Mouse (Mus musculus) testis, adult 2 months (tissue): Measurements from ENCODE around the gene Cib1. TPM values are rescaled to one million over a fixed set of nuclear protein-coding genes. Genes with fewer than 3 reads are reported as not detected.
A peak's percentile ranks its signal among the peaks of the same experiment; 100 is the strongest.

Experiments
- H3K27ac ChIP-seq: fragments of 200-500 bp; 2 replicates; pipeline ENCODE4 v1.5.1; 2012; ENCODE audit warnings: low read depth, low read length; ENCODE audit not compliant: control insufficient read depth, insufficient read depth
- H3K27me3 ChIP-seq: fragments of 200-500 bp; 2 replicates; pipeline ENCODE4 v1.6.1; 2012; ENCODE audit warnings: mild to moderate bottlenecking, low read length, moderate library complexity; ENCODE audit not compliant: control insufficient read depth, insufficient read depth
- H3K36me3 ChIP-seq: fragments of 200-500 bp; 2 replicates; pipeline ENCODE4 v1.6.1; 2012; ENCODE audit warnings: mild to moderate bottlenecking, low read length; ENCODE audit not compliant: control insufficient read depth, insufficient read depth
- H3K4me1 ChIP-seq: fragments of 200-500 bp; 2 replicates; pipeline ENCODE4 v1.6.1; 2012; ENCODE audit warnings: low read length; ENCODE audit not compliant: control insufficient read depth, insufficient read depth
- H3K4me3 ChIP-seq: fragments of 200-500 bp; 2 replicates; pipeline ENCODE4 v1.5.1; 2012; ENCODE audit warnings: low read depth, mild to moderate bottlenecking, low read length, moderate library complexity, mixed read lengths; ENCODE audit not compliant: control insufficient read depth
- CTCF ChIP-seq: fragments of 200-500 bp; IDR thresholded peaks from 2 replicates; pipeline ENCODE4 v1.5.1; 2012; ENCODE audit warnings: low read depth, mild to moderate bottlenecking, inconsistent platforms, low read length, moderate library complexity; ENCODE audit not compliant: control insufficient read depth, insufficient read depth, insufficient replicate concordance
- POLR2A ChIP-seq: fragments of 200-500 bp; IDR thresholded peaks from 2 replicates; pipeline ENCODE4 v1.6.1; 2012; ENCODE audit warnings: low read depth, mild to moderate bottlenecking, inconsistent platforms, low read length, moderate library complexity; ENCODE audit not compliant: control insufficient read depth
- polyA plus RNA-seq: library from polyadenylated mRNA; depleted of rRNA; stranded (reverse); fragments of >200 nt; gene quantifications from 2 replicates; pipeline ENCODE4 v1.2.3, GENCODE M21; 2012

Gene Cib1
- polyA plus RNA-seq, 1 experiment, result 411 TPM

- Histone ChIP-seq H3K27ac (peak within 1 kb of the TSS; percentile 93), H3K4me1 (peaks cover 17% of the 10 kb centered on the region), H3K4me3 (peak within 1 kb of the TSS; percentile 80), H3K36me3 (no peaks in the 10 kb centered on the region), H3K27me3 (no peaks in the 10 kb centered on the region)
- TF ChIP-seq CTCF (no peak), POLR2A (peak; percentile 64)
Observed at GRCm38 (mm10) chr7:80186531-80187296, 45.9 kb downstream of the Cib1 start, which contains the start of gene Sema4b. TSS of gene Sema4b (plus strand) at chr7:80186841.

- no peak for TF ChIP-seq CTCF
- Histone ChIP-seq H3K27ac (peak overlapping the region; percentile 93), H3K36me3 (no peaks in the 10 kb centered on the region), H3K27me3 (no peaks in the 10 kb centered on the region), H3K4me3 (peak overlapping the region; percentile 80), H3K4me1 (peaks cover 13% of the 10 kb centered on the region)
Observed at GRCm38 (mm10) chr7:80186021-80186420, 46.6 kb downstream of the Cib1 start.

GRCm38 (mm10) chr7:80184968-80185367 is 47.6 kb downstream of the Cib1 start:
- Histone ChIP-seq H3K27me3 (no peaks in the 10 kb centered on the region), H3K4me3 (no peak overlapping the region), H3K36me3 (no peaks in the 10 kb centered on the region), H3K27ac (peak overlapping the region; percentile 54), H3K4me1 (peaks cover 13% of the 10 kb centered on the region)
- TF ChIP-seq CTCF, result no peak
- no peak for TF ChIP-seq POLR2A

GRCm38 (mm10) chr7:80184551-80184950 is 48.1 kb downstream of the Cib1 start:
- Histone ChIP-seq H3K27me3 (no peaks in the 10 kb centered on the region), H3K4me1 (peaks cover 13% of the 10 kb centered on the region), H3K27ac (peak overlapping the region; percentile 54), H3K4me3 (no peak overlapping the region), H3K36me3 (no peaks in the 10 kb centered on the region)
- TF ChIP-seq POLR2A (no peak), CTCF (no peak)

- H3K4me1 ChIP-seq, result peaks cover 13% of the 10 kb centered on the region
- H3K4me3 ChIP-seq, result no peak overlapping the region
- H3K36me3 ChIP-seq, result no peaks in the 10 kb centered on the region
- no peak for TF ChIP-seq CTCF
- no peak for TF ChIP-seq POLR2A
- no peaks in the 10 kb centered on the region for H3K27me3 ChIP-seq
- no peak overlapping the region; the same call in 1 of the 2 replicates for H3K27ac ChIP-seq
Observed at GRCm38 (mm10) chr7:80183969-80184368, 48.6 kb downstream of the Cib1 start.

GRCm38 (mm10) chr7:80183466-80183865 is 49.1 kb downstream of the Cib1 start:
- Histone ChIP-seq H3K27ac (no peak overlapping the region), H3K4me1 (peaks cover 11% of the 10 kb centered on the region), H3K27me3 (no peaks in the 10 kb centered on the region), H3K36me3 (no peaks in the 10 kb centered on the region), H3K4me3 (no peak overlapping the region)
- TF ChIP-seq CTCF (no peak), POLR2A (no peak)

GRCm38 (mm10) chr7:80182139-80182538 is 50.5 kb downstream of the Cib1 start:
- H3K4me1 ChIP-seq, result peaks cover 5% of the 10 kb centered on the region
- no peak for TF ChIP-seq CTCF
- TF ChIP-seq POLR2A, result no peak
- H3K27me3 ChIP-seq, result no peaks in the 10 kb centered on the region
- no peaks in the 10 kb centered on the region for H3K36me3 ChIP-seq
- no peak overlapping the region for H3K4me3 ChIP-seq
- H3K27ac ChIP-seq, result no peak overlapping the region
